Mouse (Mus musculus) kidney, adult 2 months (tissue): Measurements from ENCODE around the gene Cacnb2. TPM values are rescaled to one million over a fixed set of nuclear protein-coding genes. Genes with fewer than 3 reads are reported as not detected.

Experiments used
- DNase-seq: peaks from one replicate; pipeline ENCODE4 v3.0.0; 2021
- H3K27ac ChIP-seq: fragments of 200-500 bp; 2 replicates; pipeline ENCODE4 v1.5.1; 2012; ENCODE audit warnings: low read depth, low read length, control low read depth, inconsistent platforms; ENCODE audit not compliant: insufficient read depth
- H3K27me3 ChIP-seq: fragments of 200-500 bp; replicated peaks from 2 replicates; pipeline ENCODE4 v1.6.1; 2012; ENCODE audit warnings: mild to moderate bottlenecking, moderate library complexity, low read length, inconsistent platforms; ENCODE audit not compliant: control insufficient read depth, insufficient read depth
- H3K36me3 ChIP-seq: fragments of 200-500 bp; 2 replicates; pipeline ENCODE4 v1.6.1; 2012; ENCODE audit warnings: mild to moderate bottlenecking, moderate library complexity, low read length, inconsistent platforms; ENCODE audit not compliant: control insufficient read depth, insufficient read depth
- H3K4me1 ChIP-seq: fragments of 200-500 bp; 2 replicates; pipeline ENCODE4 v1.6.1; 2011; ENCODE audit warnings: low read length; ENCODE audit not compliant: control insufficient read depth, insufficient read depth
- H3K4me3 ChIP-seq: fragments of 200-500 bp; 2 replicates; pipeline ENCODE4 v1.5.1; 2011; ENCODE audit warnings: mild to moderate bottlenecking, low read depth, low read length, control low read depth; ENCODE audit not compliant: insufficient read depth
- CTCF ChIP-seq: fragments of 200-500 bp; conservative IDR thresholded peaks from 2 replicates; pipeline ENCODE4 v1.5.1; 2011; ENCODE audit warnings: low read depth, mild to moderate bottlenecking, control low read depth, low read length, moderate library complexity, mixed read lengths; ENCODE audit not compliant: insufficient read depth, insufficient read length
- POLR2A ChIP-seq: fragments of 200-500 bp; IDR thresholded peaks from one replicate; pipeline ENCODE4 v1.6.1; 2011; ENCODE audit warnings: low read depth, low read length, control low read depth
- WGBS: fragments of 180-500 bp; shearing (Covaris S2); methylation state at CpG from one replicate; pipeline ENCODE4 v1.1.7; 2018; 5-methylcytosine and 5-hydroxymethylcytosine counted together
- polyA plus RNA-seq: library from polyadenylated mRNA; depleted of rRNA; stranded (reverse); fragments of >200 nt; gene quantifications from 2 replicates; pipeline ENCODE4 v1.2.3, GENCODE M21; 2012

Cacnb2 gene
- polyA plus RNA-seq, 1 experiment: 1.6 TPM

- DNase-seq: no peak
- no peak for TF ChIP-seq CTCF
- no peak for TF ChIP-seq POLR2A
- Histone ChIP-seq H3K4me3 (no peak overlapping the region), H3K4me1 (no peaks in the 10 kb centered on the region), H3K27ac (no peak overlapping the region), H3K36me3 (no peaks in the 10 kb centered on the region), H3K27me3 (no peaks in the 10 kb centered on the region)
- 69% methylated on average over 9 of the region's 9 CpGs for WGBS
Measured at GRCm38 (mm10) chr2:14629814-14630492, 27.1 kb downstream of the Cacnb2 start.

GRCm38 (mm10) chr2:14631590-14631989 lies 28.7 kb downstream of the Cacnb2 start:
- Histone ChIP-seq H3K4me1 (no peaks in the 10 kb centered on the region), H3K36me3 (no peaks in the 10 kb centered on the region), H3K27me3 (no peaks in the 10 kb centered on the region), H3K27ac (no peak overlapping the region), H3K4me3 (no peak overlapping the region)
- DNase-seq: peak; percentile 27
- TF ChIP-seq POLR2A (no peak), CTCF (no peak)
- WGBS: 78% methylated on average over 1 of the region's 1 CpGs

GRCm38 (mm10) chr2:14633202-14633601 lies 30.3 kb downstream of the Cacnb2 start:
- H3K4me1 ChIP-seq: no peaks in the 10 kb centered on the region
- H3K4me3 ChIP-seq: no peak overlapping the region
- TF ChIP-seq CTCF (no peak), POLR2A (no peak)
- H3K27me3 ChIP-seq: no peaks in the 10 kb centered on the region
- 87% methylated on average over 2 of the region's 2 CpGs for WGBS
- DNase-seq: no peak
- no peak overlapping the region for H3K27ac ChIP-seq
- H3K36me3 ChIP-seq: no peaks in the 10 kb centered on the region

GRCm38 (mm10) chr2:14639266-14639665 lies 36.4 kb downstream of the Cacnb2 start:
- TF ChIP-seq POLR2A (no peak), CTCF (no peak)
- no peak overlapping the region for H3K27ac ChIP-seq
- DNase-seq: no peak
- H3K4me1 ChIP-seq: peaks cover 4% of the 10 kb centered on the region; the same call in 1 of the 2 replicates
- no peaks in the 10 kb centered on the region for H3K36me3 ChIP-seq
- 86% methylated on average over 4 of the region's 4 CpGs for WGBS
- no peak overlapping the region for H3K4me3 ChIP-seq
- H3K27me3 ChIP-seq: no peaks in the 10 kb centered on the region

GRCm38 (mm10) chr2:14639877-14640276 lies 37.0 kb downstream of the Cacnb2 start:
- H3K36me3 ChIP-seq: no peaks in the 10 kb centered on the region
- WGBS: 85% methylated on average over 6 of the region's 6 CpGs

GRCm38 (mm10) chr2:14641040-14641439 lies 38.2 kb downstream of the Cacnb2 start:
- Histone ChIP-seq H3K27me3 (no peaks in the 10 kb centered on the region), H3K4me1 (peaks cover 4% of the 10 kb centered on the region; the same call in 1 of the 2 replicates), H3K36me3 (no peaks in the 10 kb centered on the region), H3K4me3 (no peak overlapping the region), H3K27ac (no peak overlapping the region)
- WGBS: 18% methylated on average over 2 of the region's 2 CpGs
- no peak for DNase-seq
- TF ChIP-seq CTCF (no peak), POLR2A (no peak)

More at GRCm38 (mm10) chr2:14639877-14640276, 37.0 kb downstream of the Cacnb2 start:
- DNase-seq: no peak
- H3K27me3 ChIP-seq: no peaks in the 10 kb centered on the region
- peaks cover 4% of the 10 kb centered on the region; the same call in 1 of the 2 replicates for H3K4me1 ChIP-seq
- H3K4me3 ChIP-seq: no peak overlapping the region
- no peak for TF ChIP-seq CTCF
- TF ChIP-seq POLR2A: no peak
- no peak overlapping the region for H3K27ac ChIP-seq

GRCm38 (mm10) chr2:14651268-14651667 lies 48.4 kb downstream of the Cacnb2 start:
- Histone ChIP-seq H3K36me3 (no peaks in the 10 kb centered on the region), H3K27ac (no peak overlapping the region), H3K4me3 (no peak overlapping the region), H3K27me3 (no peaks in the 10 kb centered on the region), H3K4me1 (no peaks in the 10 kb centered on the region)
- no peak for TF ChIP-seq POLR2A
- no peak for TF ChIP-seq CTCF
- DNase-seq: peak; percentile 46
- 80% methylated on average over 2 of the region's 2 CpGs for WGBS
